Mouse (Mus musculus): ENCODE results near the gene Cacnb4.

Cacnb4 gene

DNA sequence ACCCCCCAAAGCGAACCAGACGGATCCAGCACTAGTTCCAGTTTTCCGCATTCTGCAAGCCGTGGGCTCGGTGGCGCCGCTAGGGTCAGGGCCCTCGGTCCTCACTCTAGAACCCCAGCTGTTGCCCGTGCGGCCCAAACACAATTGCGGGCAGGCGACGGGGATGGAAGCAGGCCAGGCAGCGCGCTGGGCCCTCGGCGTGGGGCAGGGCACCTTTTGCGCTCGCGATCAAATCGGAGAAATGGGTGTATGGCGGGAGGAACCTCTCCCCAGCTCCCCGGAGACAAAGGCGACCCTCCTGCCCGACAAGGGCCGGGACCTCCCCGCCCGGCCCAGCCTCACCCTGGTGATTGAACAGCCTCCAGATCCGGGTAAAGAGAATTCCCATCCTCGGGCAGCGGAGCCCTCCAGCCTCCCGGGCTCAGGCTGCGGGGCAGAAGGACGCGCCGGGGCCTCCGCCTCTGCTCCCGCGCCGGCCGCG, 252.3 kb downstream of the Cacnb4 start:
- DNase-seq (ENCODE audit: low spot score in 2 of 2): peak; percentile 47 to 48

DNA sequence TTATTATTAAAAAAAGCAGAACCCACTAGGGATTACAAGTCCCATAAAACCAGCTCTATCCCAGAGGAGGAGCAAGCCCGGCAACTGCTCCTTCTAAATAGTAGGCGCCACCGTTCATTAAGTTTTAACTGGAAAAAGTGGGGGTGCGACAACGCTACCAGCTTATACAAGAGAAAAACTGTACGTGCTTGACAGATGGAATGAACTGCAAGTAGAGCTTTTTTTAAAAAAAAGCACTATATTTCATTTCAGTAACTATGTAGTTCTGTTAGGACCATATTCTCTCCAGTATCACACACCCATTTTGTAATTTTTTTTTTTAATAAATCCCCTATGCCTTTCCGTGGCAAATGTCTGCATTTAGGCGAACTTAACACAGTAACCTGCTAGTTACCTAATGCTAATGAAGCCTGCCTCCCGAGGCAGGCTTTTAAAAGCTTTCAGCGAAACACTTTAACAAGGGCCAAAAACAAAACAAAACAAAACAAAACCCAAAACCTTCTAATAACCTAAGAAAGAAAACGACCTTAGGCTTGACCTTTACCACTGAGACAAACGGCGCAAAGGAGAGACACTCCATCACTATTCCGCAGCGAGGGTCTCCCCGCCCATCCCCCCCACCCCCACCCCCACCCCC, 252.9 kb downstream of the Cacnb4 start:
- DNase-seq (ENCODE audit: low spot score in 2 of 2): no peak

DNA sequence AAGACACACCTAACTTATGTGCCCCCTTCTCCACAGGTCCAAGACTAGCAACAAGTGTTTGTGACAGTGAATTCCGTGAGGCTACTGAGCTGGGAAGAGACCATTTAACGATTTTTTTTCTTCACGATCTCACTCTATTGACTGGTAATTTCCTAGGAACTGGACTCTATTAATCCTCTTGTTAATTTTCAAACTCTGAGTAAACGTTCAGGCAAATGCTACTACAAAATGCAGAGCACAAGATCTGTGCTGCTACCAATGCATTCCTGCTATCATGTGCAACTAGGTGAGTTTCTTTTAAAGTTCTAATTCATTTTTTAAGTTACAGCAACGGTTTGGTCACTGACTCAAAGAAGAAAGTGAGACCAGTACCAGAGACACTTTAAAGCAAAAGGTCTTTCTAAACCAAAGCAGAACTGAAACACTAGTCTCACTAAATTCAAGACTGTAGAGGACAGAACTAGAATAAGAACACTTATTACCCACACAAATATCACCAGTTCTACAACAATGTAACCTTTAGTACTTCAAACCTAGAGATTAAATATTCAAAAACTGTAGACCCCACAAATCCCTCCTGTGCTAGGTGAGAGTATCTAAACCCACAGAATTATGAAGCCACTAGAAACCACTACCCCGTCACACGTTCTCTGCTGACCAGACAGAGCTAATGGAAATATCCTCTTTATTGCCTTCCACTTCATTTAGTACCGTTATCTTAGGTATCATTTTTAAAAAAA, 253.6 kb downstream of the Cacnb4 start:
- no peak for DNase-seq (ENCODE audit: low spot score in 2 of 2)

DNA sequence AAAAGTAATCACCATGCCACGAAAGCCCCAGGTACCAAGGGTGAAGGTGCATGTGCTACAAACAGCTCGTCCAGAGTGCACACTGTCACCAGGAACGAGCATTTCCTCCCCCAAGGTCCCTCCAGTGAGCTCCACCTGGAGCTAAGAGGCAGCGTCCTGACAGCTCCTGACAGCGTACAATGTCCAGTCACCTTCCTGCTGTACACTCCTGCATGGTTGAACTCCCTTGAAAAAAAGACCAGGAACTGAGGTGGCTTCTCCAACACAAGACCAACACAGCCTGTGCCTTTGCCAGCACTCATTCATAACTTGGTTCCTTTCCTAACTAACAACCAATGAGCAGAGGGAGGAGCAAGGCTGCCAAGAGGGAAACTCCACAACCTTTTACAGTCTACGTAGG, 255.4 kb downstream of the Cacnb4 start:
- no peak for DNase-seq (ENCODE audit: low spot score in 2 of 2)

DNA sequence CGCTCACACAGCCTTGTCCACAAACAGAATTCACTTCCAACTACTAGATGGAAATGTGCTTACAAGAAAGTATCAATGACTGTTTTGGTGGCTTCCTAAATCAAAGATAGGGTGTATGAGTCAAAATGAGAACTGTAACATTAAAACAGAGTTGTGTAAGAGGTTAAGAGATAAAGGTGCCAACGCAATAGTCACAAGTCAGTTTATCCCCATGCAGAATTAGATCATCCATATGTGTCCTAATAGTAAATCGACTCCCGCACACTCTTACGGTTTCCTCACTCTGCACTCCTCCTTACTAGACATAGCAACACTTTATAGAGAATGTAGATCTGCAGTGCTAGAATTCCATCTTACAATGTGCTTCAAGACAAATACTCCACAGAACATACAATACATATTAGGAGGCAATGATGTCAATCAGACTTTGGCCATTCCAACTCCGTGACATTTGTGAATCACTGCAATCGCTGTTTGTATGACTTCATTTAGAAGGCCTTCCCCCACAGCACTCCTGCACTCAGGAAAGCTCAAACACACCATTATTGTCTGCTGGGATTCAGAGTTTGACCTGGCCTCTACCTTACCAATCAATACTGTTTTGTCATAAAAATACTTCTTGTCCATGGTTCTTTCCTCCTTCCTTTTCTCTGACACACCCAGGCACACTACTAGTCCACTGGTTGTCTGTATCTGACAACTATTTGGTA, 256.5 kb downstream of the Cacnb4 start:
- no peak for DNase-seq (ENCODE audit: low spot score in 2 of 2)

DNA sequence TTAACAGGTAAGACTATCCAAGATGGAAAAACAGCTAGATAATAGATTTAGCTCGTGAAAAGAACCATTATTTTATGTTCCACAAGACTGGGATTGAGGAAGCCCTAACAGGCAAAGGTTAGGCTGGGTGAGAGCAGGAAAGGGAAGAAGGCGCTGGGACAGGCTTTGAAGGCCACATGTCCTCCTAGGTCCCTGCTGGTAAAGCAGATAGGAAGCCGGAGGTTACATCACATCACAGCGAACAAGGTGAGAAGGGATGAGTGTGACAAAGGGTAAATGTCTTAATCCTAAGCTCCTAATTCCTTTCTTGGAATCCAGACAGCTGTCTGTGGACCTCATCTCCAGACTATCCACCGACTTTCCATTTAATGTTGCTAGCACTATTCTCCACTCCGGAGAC, 257.3 kb downstream of the Cacnb4 start:
- no peak for DNase-seq (ENCODE audit: low spot score in 2 of 2)

DNA sequence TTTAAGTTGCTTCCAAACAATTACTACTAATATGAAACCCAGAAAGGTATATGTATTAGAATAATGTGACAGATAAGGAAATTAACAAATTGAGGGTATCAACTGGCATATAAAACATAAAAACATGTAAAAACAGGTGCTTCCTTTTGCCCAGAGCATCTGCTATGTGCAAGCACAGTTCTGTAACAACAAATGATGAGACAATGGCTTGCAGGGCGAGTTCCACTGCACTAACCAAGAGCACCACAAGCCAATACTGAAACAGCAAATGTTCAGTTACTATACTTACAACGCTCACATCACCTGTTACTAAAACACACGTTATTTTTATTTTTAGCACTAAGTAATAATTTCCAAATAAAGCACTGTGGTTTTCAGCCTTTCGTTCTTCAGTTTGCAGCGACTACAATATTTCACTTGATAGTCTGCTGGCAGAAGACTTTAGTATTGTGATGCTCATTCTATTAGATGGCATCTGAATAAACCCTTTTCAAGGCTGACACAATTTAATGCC, 264.1 kb downstream of the Cacnb4 start:
- no peak for DNase-seq (ENCODE audit: low spot score in 2 of 2)

DNA sequence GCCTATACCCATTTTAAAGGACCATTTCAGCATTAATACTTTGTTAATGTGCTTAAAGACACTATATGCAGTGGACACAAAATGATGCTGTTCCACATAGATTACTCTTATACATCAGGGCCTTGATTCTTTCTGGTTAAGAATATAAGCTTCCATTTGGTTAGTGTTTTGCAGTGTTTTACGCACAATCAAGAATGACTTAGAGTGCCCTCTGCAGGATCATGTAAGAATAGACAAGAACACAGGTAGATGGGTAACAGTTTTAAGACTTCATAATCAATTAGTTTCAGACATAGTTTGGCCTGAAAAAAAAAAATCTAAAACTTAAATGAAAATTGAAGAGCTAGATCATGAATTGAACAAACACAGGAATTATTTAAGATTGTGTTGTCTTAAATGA, 270.2 kb downstream of the Cacnb4 start:
- DNase-seq (ENCODE audit: low spot score in 2 of 2): peak in 1 of 2 experiments; percentile 17

DNA sequence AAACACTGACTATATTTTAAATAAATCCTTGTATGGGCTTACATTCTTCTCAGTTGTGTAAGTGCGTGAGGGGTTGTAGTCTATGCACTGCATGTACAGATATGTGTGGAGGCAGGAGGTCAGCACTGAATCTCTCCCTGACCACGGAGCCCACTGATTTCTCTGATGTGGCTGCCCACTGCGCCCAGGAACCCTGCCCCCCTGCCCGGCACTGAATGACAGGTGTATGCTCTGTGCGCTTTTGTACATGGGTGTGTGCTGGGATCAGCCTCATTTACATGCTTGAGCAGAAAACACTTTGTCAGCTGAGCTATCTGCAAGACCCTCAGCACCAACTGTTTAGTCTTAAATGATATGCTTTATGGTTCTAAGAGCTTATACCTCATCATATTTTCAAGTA, 271.4 kb downstream of the Cacnb4 start:
- DNase-seq (ENCODE audit: low spot score in 2 of 2): no peak

DNA sequence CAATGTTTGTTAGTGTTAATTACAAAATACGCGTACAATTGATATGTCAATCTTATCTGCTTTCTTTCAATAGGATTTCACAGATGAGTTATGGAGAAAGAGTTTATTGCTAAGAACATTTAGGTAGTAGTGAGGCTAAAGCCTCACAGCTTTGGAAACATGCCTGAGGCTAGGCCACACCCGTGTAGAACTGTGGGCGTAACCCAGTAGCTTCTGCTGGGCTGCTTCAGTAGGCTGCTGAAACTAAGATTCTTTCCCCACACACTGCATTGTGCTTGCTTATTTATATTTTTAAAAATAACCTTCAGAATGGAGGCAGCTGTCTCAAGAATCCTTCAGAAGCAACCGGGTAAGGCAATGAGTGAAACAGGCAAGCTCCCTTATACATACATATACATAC, 282.1 kb downstream of the Cacnb4 start:
- no peak for DNase-seq (ENCODE audit: low spot score in 2 of 2)

DNA sequence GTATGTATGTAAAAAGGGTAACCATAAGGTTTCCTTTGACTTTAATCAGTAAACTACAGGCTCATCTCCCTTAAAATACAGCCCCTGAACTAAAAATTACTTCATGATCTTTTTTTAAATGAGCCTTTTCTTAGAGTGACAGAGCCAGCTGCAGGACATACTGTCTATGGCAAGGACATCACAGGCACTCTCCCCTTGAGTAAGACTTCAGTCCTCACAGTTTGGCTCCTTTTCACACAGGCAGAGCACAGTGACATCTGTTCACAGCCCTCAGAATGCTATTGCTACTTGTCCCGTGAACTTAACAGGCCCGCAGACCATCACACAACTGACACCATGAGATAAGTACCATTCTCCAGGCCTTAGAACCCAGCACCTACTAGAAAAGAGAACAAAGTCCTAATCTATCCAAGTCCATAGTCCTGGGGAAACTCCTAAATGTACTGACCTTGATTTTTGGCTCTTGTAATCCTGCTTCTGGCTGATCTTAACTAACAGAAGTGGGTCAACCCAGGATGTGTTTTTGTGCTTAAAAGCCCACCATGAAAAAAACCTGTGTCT, 286.1 kb downstream of the Cacnb4 start:
- no peak for DNase-seq (ENCODE audit: low spot score in 2 of 2)

DNA sequence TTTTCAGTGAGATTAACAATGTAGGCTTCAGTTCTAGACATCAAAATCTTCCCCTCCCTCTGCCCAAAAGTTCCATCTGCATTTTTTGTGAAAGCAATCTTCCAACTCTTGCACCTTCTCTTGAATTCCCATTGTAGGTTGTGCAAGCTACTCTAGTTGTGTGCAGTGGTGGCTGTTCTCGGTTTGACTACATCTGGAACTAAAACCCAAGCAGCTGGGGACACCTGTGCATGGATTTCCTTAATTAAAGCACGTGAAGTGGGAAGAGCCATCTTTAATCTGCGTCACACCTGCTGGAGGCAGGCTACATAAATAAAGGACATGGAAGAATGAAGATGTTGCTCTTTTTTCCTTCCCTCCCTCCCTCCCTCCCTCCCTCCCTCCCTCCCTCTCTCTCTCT, 286.7 kb downstream of the Cacnb4 start:
- no peak for DNase-seq (ENCODE audit: low spot score in 2 of 2)

DNA sequence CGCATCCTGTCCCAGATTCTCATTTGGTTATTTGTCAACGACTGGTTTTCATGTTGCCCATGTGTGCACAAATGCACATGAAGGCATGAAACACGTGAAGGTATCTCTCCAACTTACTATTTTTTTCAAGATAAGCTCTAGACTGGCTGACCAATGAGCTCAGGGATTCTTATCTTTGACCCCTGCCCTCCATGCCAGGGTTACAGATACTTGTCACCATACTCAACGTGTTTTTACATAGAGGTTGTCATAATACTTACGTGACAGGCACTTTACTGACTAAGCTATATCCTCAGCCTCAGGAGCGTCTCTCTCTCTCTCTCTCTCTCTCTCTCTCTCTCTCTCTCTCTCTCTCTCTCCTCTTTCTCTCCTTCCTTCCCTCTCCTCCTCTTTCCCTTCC, 290.2 kb downstream of the Cacnb4 start:
- no peak for DNase-seq (ENCODE audit: low spot score in 2 of 2)

DNA sequence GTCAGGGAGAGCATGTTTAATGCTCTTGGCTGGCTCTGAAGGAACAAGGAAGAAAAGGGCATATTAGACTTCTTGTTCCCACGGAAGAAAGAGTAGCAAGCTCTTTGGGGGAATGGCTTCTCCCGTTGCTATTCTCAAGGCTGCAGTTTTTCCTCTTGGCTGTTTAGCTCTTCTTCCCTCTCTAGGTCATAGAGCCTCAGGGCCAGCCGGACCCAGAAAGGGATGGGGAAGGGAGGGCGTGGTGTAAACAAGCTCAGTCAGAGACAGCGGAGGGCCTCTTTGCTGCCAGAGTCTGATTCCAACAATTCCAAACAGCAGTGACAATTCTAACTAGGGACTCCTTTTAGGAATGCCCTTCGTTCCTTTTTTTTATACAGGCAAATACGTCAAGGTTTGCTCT, 290.6 kb downstream of the Cacnb4 start:
- DNase-seq (ENCODE audit: low spot score in 2 of 2): no peak

DNA sequence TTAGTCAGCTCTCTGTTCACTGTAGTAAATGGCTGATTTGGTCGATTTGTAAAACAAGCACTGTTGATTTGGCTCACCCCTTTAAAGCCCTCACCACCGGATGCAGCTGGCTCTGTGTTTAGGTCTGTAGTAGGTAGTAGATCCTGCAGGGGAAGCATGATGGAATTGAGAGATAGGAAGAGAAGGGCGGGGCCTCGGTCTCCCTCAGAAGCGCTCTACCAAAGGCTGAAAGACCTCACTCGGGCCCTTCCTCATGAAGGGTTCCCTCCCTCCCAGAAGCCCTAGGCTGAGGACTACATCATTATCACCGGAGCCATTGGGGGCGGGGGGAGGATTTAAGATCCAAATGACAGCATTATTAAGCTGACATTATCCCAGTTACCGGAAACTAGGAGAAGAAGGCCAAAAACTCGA, 297.8 kb downstream of the Cacnb4 start:
- peak; percentile 1 to 2 for DNase-seq (ENCODE audit: low spot score in 2 of 2)

DNA sequence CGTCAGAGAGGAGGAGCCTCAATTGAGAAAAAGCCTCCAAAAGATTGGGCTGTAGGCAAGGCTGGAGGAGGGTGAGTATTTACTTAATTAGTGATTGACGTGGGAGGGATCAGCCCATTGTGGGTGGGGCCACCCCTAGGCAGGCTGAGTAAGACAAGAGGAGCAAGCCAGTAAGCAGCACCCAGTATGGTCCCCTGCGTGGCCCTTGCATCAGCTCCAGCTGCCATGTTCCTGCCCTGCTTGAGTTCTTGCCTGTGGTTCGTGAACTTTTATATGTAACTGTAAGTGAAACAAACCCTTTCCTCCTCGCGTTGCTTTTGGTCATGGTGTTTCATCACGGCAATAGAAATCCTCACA, 298.2 kb downstream of the Cacnb4 start, which contains the start of gene Neb:
Gene Neb, minus strand, starts transcription at position 27 of the 357 bp plus-strand sequence.
- peak in 1 of 2 experiments; percentile 3 for DNase-seq (ENCODE audit: low spot score in 2 of 2)
